Mouse (Mus musculus) CH12.LX (cell line): ENCODE measurements around the gene 4930442H23Rik.

Experiments used
- CTCF ChIP-seq, 2 experiments: IDR thresholded peaks in 1 of 2; conservative IDR thresholded peaks in 1 of 2; 2 replicates each; pipeline ENCODE4 v1.5.1; 2011 to 2012; ENCODE audit warnings: low read depth in 2 of 2, low read length in 2 of 2, improper control_type of control experiment in 1 of 2, inconsistent platforms in 1 of 2, mild to moderate bottlenecking in 1 of 2, moderate library complexity in 1 of 2
- E2F4 ChIP-seq: IDR thresholded peaks from 2 replicates; pipeline ENCODE4 v1.6.1; 2011; ENCODE audit warnings: low read depth, low read length, improper control_type of control experiment; ENCODE audit not compliant: insufficient replicate concordance
- ZNF384 ChIP-seq: IDR thresholded peaks from 2 replicates; pipeline ENCODE4 v1.6.1; 2012; ENCODE audit warnings: low read depth, low read length, improper control_type of control experiment, inconsistent platforms

DNA sequence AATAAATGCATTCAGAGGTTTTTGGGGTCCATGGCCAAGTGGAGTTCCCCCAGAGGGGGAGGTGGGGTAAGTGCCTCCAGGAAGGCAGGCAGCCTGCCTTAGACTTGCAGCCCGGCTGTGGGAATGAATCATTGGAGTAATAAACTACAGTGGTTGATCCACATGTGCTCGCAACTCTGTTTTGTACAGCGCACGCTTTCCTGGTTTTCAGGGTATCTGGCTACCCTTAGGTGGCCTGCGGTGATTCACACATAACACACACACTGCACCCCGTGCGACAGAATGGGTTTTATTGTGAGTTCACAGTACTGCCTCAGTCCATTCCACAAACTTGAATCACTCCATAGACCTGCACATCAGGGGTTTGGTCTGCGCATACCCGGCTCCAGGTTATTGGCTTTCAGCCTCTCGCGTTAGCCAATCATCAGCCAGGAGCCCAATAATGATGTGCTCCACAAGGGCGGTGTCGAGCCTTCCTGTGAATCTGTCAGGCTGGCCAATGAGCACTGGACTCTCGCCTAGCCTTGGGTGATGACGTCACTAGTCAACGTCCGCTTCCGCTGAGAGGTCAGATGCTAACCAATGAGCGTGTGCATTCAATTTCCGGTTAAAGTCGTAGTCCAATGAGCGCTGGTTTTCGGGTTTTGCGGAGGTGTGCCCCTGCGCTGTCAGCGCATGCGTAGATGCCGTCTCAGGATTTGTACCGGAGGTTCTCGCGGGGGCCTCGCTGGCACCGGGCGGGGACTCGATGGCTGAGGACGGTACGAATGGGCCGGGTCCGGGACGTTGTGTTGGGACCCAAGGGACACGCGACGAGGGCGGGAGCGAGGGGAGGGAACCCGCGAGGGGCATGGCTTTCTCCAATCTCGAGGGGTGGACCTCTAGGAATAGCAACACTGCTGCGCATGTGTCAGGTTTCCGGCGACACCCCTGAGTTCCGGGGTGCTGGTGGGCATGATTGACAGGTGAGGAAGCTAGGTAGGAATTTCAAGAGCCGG lies 1.0 kb downstream of the 4930442H23Rik start, which contains the start of gene Dapk3:
- TF ChIP-seq ZNF384 (no peak), CTCF (conservative IDR thresholded peaks at IDR 0.05 in 1 of 2, IDR thresholded peaks at IDR 0.05 in 1 of 2; ENCODE audit: low read depth in 2 of 2, low read length in 2 of 2) (no peak), E2F4 (no peak)
